Mouse (Mus musculus): Measurements from ENCODE around the gene Slc22a7.

DNA sequence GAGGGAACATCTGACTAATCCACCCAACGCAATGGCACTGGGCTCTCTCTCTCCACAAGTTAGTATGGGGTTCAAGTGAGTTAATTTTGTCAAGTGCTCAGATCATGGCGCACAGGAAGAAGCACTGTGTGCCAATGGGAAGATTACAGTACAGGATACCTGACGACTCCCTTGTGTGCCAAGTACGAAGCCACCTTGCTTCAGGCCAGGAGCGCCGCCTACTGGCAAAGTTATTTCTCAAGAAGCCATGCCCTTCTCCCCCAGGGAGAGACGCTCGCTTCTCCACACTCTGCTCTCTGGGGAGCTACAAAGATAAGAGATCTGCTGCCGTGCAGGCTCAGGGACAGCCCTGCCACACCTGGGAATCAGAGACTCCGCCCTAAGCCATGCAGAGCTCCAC lies 19.5 kb upstream of the Slc22a7 start:
- TF ChIP-seq CTCF (IDR thresholded peaks at IDR 0.05; ENCODE audit: control insufficient read depth, insufficient read depth, insufficient replicate concordance, low read depth, low read length) (peak; percentile 21; the same call in 1 of the 2 replicates), POLR2A (IDR thresholded peaks at IDR 0.05; ENCODE audit: control insufficient read depth, low read depth, low read length) (no peak)

Measured in testis, adult 2 months (tissue).